Comparison of ENCODE assay signal across 24 mouse cellular contexts in genomic region chr3:41501124-41501523, GRCm38 (mm10).
"Had no signal": no experiment of that assay in that cellular context is flagged by ENCODE, and none has a peak within 500 bp of the region (broad histone marks: within the 10 kb centered on the region; RNA-seq: fewer than 3 reads in every experiment).

No protein-coding gene starts in this region.

- H3K9me3 ChIP-seq: hindbrain, embryonic 13.5 days; hindbrain, embryonic 15.5 days; kidney, embryonic 15.5 days; limb, embryonic 13.5 days; limb, embryonic 15.5 days; liver, embryonic 12.5 days had no signal

- ATAC-seq: hindbrain, postnatal 0 days; intestine, embryonic 16.5 days; liver, embryonic 12.5 days had no signal

- H3K27me3 ChIP-seq: heart, embryonic 12.5 days; hindbrain, embryonic 13.5 days; hindbrain, embryonic 15.5 days; kidney, embryonic 15.5 days; limb, embryonic 13.5 days; limb, embryonic 15.5 days; liver, embryonic 12.5 days had no signal

- H3K9ac ChIP-seq: heart, embryonic 12.5 days; hindbrain, embryonic 13.5 days; hindbrain, embryonic 15.5 days; kidney, embryonic 15.5 days; limb, embryonic 13.5 days; limb, embryonic 15.5 days; liver, embryonic 12.5 days; liver, embryonic 14.5 days had no signal

- H3K4me1 ChIP-seq: hindbrain, embryonic 13.5 days; hindbrain, embryonic 15.5 days; limb, embryonic 13.5 days; limb, embryonic 15.5 days had no signal

- H3K4me2 ChIP-seq: heart, embryonic 12.5 days; hindbrain, embryonic 13.5 days; hindbrain, embryonic 15.5 days; kidney, embryonic 15.5 days; limb, embryonic 13.5 days; limb, embryonic 15.5 days; liver, embryonic 12.5 days had no signal

- H3K36me3 ChIP-seq: heart, embryonic 12.5 days; hindbrain, embryonic 13.5 days; hindbrain, embryonic 15.5 days; kidney, embryonic 15.5 days; limb, embryonic 13.5 days; limb, embryonic 15.5 days; liver, embryonic 12.5 days had no signal

- H3K27ac ChIP-seq: gastrocnemius, adult 2 months; hindbrain, embryonic 13.5 days; hindbrain, embryonic 15.5 days; hindbrain, postnatal 0 days; kidney, embryonic 15.5 days; kidney, postnatal 0 days; limb, embryonic 13.5 days; limb, embryonic 15.5 days; liver, embryonic 12.5 days; liver, embryonic 14.5 days had no signal

- H3K4me3 ChIP-seq: gastrocnemius, adult 2 months; heart, embryonic 12.5 days; hindbrain, embryonic 13.5 days; hindbrain, embryonic 15.5 days; kidney, embryonic 15.5 days; limb, embryonic 13.5 days; limb, embryonic 15.5 days; liver, embryonic 12.5 days had no signal

- DNase-seq: gastrocnemius, adult 2 months; gastrocnemius, postnatal 14 days; gastrocnemius, postnatal 36 days; heart, postnatal 14 days; heart, postnatal 36 days; kidney, adult 11 months; kidney, adult 2 months; kidney, adult 9 months; kidney, postnatal 14 days; kidney, postnatal 36 days; layer of hippocampus, adult 9-11 months; layer of hippocampus, postnatal 36 days; left cerebral cortex, postnatal 4 days had no signal
